Mouse (Mus musculus) limb, embryonic 15.5 days (tissue): ENCODE results near the gene H2al2a. TPM values are rescaled to one million over a fixed set of nuclear protein-coding genes. Genes with fewer than 3 reads are reported as not detected.
A peak's percentile ranks its signal among the peaks of the same experiment; 100 is the strongest.

Source experiments
- ATAC-seq: fragments of 200-750 bp; cut with Nextera tagmentation; 2 replicates; pipeline ENCODE4 v1.8.0; 2017; ENCODE audit warnings: low read depth, moderate TSS enrichment; ENCODE audit not compliant: insufficient number of reproducible peaks, low FRiP score, low TSS enrichment
- H3K27ac ChIP-seq: fragments of 300-500 bp; sonication (generic); 2 replicates; pipeline ENCODE4 v1.5.1; 2015; ENCODE audit warnings: moderate library complexity, mild to moderate bottlenecking, inconsistent platforms
- H3K27me3 ChIP-seq: fragments of 300-500 bp; sonication (generic); 2 replicates; pipeline ENCODE4 v1.6.1; 2015; ENCODE audit warnings: inconsistent platforms
- H3K36me3 ChIP-seq: fragments of 300-500 bp; sonication (generic); 2 replicates; pipeline ENCODE4 v1.6.1; 2015; ENCODE audit warnings: inconsistent platforms
- H3K4me1 ChIP-seq: fragments of 300-500 bp; sonication (generic); 2 replicates; pipeline ENCODE4 v1.6.1; 2015; ENCODE audit warnings: inconsistent platforms
- H3K4me2 ChIP-seq: fragments of 300-500 bp; sonication (generic); 2 replicates; pipeline ENCODE4 v1.6.1; 2015; ENCODE audit warnings: mild to moderate bottlenecking, inconsistent platforms
- H3K4me3 ChIP-seq: fragments of 300-500 bp; sonication (generic); 2 replicates; pipeline ENCODE4 v1.5.1; 2015; ENCODE audit warnings: mild to moderate bottlenecking, inconsistent platforms
- H3K9ac ChIP-seq: fragments of 300-500 bp; sonication (generic); 2 replicates; pipeline ENCODE4 v1.6.1; 2015; ENCODE audit warnings: inconsistent platforms
- H3K9me3 ChIP-seq: fragments of 300-500 bp; sonication (generic); 2 replicates; pipeline ENCODE4 v1.6.1; 2016; ENCODE audit warnings: inconsistent platforms
- WGBS: fragments of 180-500 bp; shearing (Covaris S2); methylation state at CpG from one replicate; pipeline ENCODE4 v1.1.7; 2015; 5-methylcytosine and 5-hydroxymethylcytosine counted together
- polyA plus RNA-seq: library from polyadenylated mRNA; unstranded; fragments of >200 nt; fragmentation: Nextera tagmentation; extraction: Ambion mirVana; gene quantifications from 2 replicates; pipeline ENCODE4 v1.2.1, GENCODE M21; 2015

The H2al2a gene
- polyA plus RNA-seq, 1 experiment from 2014 or later = not detected

GRCm38 (mm10) chr2:18026116-18026947, 29.6 kb upstream of the H2al2a start:
- no peaks in the 10 kb centered on the region for H3K9me3 ChIP-seq
- ATAC-seq = 0 out of 2 replicates have a peak, but pooled peaks have one; percentile 16
- H3K4me3 ChIP-seq = peak overlapping the region; percentile 65
- 1% methylated on average over 44 of the region's 44 CpGs for WGBS
- no peaks in the 10 kb centered on the region for H3K27me3 ChIP-seq
- peak overlapping the region; percentile 97 for H3K27ac ChIP-seq
- H3K36me3 ChIP-seq = no peaks in the 10 kb centered on the region
- H3K4me2 ChIP-seq = peak overlapping the region; percentile 97
- H3K9ac ChIP-seq = peak overlapping the region; percentile 37
- peaks cover 24% of the 10 kb centered on the region for H3K4me1 ChIP-seq

GRCm38 (mm10) chr2:18025781-18026115, 29.0 kb upstream of the H2al2a start:
- no peak for ATAC-seq
- Histone ChIP-seq H3K4me3 (peak overlapping the region; percentile 65), H3K4me2 (peak overlapping the region; percentile 97), H3K27ac (peak overlapping the region; percentile 97), H3K4me1 (peaks cover 20% of the 10 kb centered on the region), H3K9me3 (no peaks in the 10 kb centered on the region), H3K36me3 (no peaks in the 10 kb centered on the region), H3K27me3 (no peaks in the 10 kb centered on the region), H3K9ac (peak overlapping the region; percentile 33)
- WGBS = 5% methylated on average over 14 of the region's 14 CpGs

GRCm38 (mm10) chr2:18025116-18025515, 28.4 kb upstream of the H2al2a start:
- ATAC-seq = no peak
- 58% methylated on average over 5 of the region's 5 CpGs for WGBS
- H3K27ac ChIP-seq = no peak overlapping the region
- no peaks in the 10 kb centered on the region for H3K9me3 ChIP-seq
- H3K27me3 ChIP-seq = no peaks in the 10 kb centered on the region
- no peaks in the 10 kb centered on the region for H3K36me3 ChIP-seq
- no peak overlapping the region; the same call in 1 of the 2 replicates for H3K4me3 ChIP-seq
- H3K4me2 ChIP-seq = peak overlapping the region; percentile 97; the same call in 1 of the 2 replicates
- H3K9ac ChIP-seq = no peak overlapping the region
- H3K4me1 ChIP-seq = peaks cover 20% of the 10 kb centered on the region

- Histone ChIP-seq H3K36me3 (no peaks in the 10 kb centered on the region), H3K27me3 (no peaks in the 10 kb centered on the region), H3K4me3 (no peak overlapping the region), H3K9me3 (no peaks in the 10 kb centered on the region), H3K4me1 (peaks cover 18% of the 10 kb centered on the region), H3K27ac (no peak overlapping the region), H3K4me2 (no peak overlapping the region), H3K9ac (no peak overlapping the region)
- ATAC-seq = no peak
- WGBS = 64% methylated on average over 1 of the region's 1 CpGs
Measured at GRCm38 (mm10) chr2:18022886-18023285, 26.1 kb upstream of the H2al2a start.

GRCm38 (mm10) chr2:18019122-18019521, 22.4 kb upstream of the H2al2a start:
- Histone ChIP-seq H3K9me3 (no peaks in the 10 kb centered on the region), H3K36me3 (no peaks in the 10 kb centered on the region), H3K4me3 (no peak overlapping the region), H3K9ac (no peak overlapping the region), H3K4me2 (no peak overlapping the region), H3K27me3 (no peaks in the 10 kb centered on the region), H3K27ac (no peak overlapping the region), H3K4me1 (no peaks in the 10 kb centered on the region)
- ATAC-seq = no peak
- 90% methylated on average over 1 of the region's 1 CpGs for WGBS

GRCm38 (mm10) chr2:18017321-18017720, 20.6 kb upstream of the H2al2a start:
- no peak overlapping the region for H3K4me3 ChIP-seq
- no peaks in the 10 kb centered on the region for H3K9me3 ChIP-seq
- no peaks in the 10 kb centered on the region for H3K36me3 ChIP-seq
- ATAC-seq = no peak
- 92% methylated on average over 6 of the region's 6 CpGs for WGBS
- no peaks in the 10 kb centered on the region for H3K27me3 ChIP-seq
- no peak overlapping the region for H3K27ac ChIP-seq
- H3K4me1 ChIP-seq = no peaks in the 10 kb centered on the region
- H3K4me2 ChIP-seq = no peak overlapping the region
- H3K9ac ChIP-seq = no peak overlapping the region

- 71% methylated on average over 1 of the region's 1 CpGs for WGBS
- H3K27ac ChIP-seq = no peak overlapping the region
- H3K36me3 ChIP-seq = no peaks in the 10 kb centered on the region
- no peak overlapping the region for H3K4me2 ChIP-seq
- no peaks in the 10 kb centered on the region for H3K9me3 ChIP-seq
- no peaks in the 10 kb centered on the region for H3K27me3 ChIP-seq
- no peak overlapping the region for H3K4me3 ChIP-seq
- H3K9ac ChIP-seq = no peak overlapping the region
- H3K4me1 ChIP-seq = no peaks in the 10 kb centered on the region
- no peak for ATAC-seq
Measured at GRCm38 (mm10) chr2:18016639-18017038, 19.9 kb upstream of the H2al2a start.

GRCm38 (mm10) chr2:18015581-18015980, 18.8 kb upstream of the H2al2a start:
- Histone ChIP-seq H3K27ac (no peak overlapping the region), H3K4me2 (no peak overlapping the region), H3K4me1 (no peaks in the 10 kb centered on the region), H3K36me3 (no peaks in the 10 kb centered on the region), H3K27me3 (no peaks in the 10 kb centered on the region), H3K4me3 (no peak overlapping the region), H3K9ac (no peak overlapping the region), H3K9me3 (no peaks in the 10 kb centered on the region)
- WGBS = 57% methylated on average over 3 of the region's 3 CpGs
- no peak for ATAC-seq

GRCm38 (mm10) chr2:18012866-18013265, 16.1 kb upstream of the H2al2a start:
- no peak for ATAC-seq
- WGBS = 87% methylated on average over 3 of the region's 3 CpGs
- no peak overlapping the region for H3K27ac ChIP-seq

GRCm38 (mm10) chr2:18011226-18011625, 14.5 kb upstream of the H2al2a start:
- ATAC-seq = no peak
- Histone ChIP-seq H3K4me1 (no peaks in the 10 kb centered on the region), H3K27ac (no peak overlapping the region), H3K4me3 (no peak overlapping the region), H3K36me3 (no peaks in the 10 kb centered on the region), H3K4me2 (no peak overlapping the region), H3K27me3 (no peaks in the 10 kb centered on the region), H3K9ac (no peak overlapping the region), H3K9me3 (no peaks in the 10 kb centered on the region)
- WGBS = 84% methylated on average over 6 of the region's 6 CpGs

More at GRCm38 (mm10) chr2:18012866-18013265, 16.1 kb upstream of the H2al2a start:
- H3K4me3 ChIP-seq = no peak overlapping the region
- no peak overlapping the region for H3K4me2 ChIP-seq
- H3K27me3 ChIP-seq = no peaks in the 10 kb centered on the region
- H3K9ac ChIP-seq = no peak overlapping the region
- H3K9me3 ChIP-seq = no peaks in the 10 kb centered on the region
- no peaks in the 10 kb centered on the region for H3K36me3 ChIP-seq
- H3K4me1 ChIP-seq = no peaks in the 10 kb centered on the region

GRCm38 (mm10) chr2:18005137-18005536, 8.4 kb upstream of the H2al2a start:
- Histone ChIP-seq H3K9me3 (no peaks in the 10 kb centered on the region), H3K4me3 (no peak overlapping the region), H3K36me3 (no peaks in the 10 kb centered on the region), H3K4me1 (peaks cover 14% of the 10 kb centered on the region; the same call in 1 of the 2 replicates), H3K27me3 (no peaks in the 10 kb centered on the region), H3K9ac (no peak overlapping the region), H3K27ac (0 out of 2 replicates have a peak overlapping the region, but pooled peaks have one; percentile 17), H3K4me2 (no peak overlapping the region)
- no peak for ATAC-seq
- 22% methylated on average over 8 of the region's 8 CpGs for WGBS

- H3K27ac ChIP-seq = no peak overlapping the region
- no peak overlapping the region for H3K4me2 ChIP-seq
- peaks cover 14% of the 10 kb centered on the region; the same call in 1 of the 2 replicates for H3K4me1 ChIP-seq
- WGBS = 25% methylated on average over 4 of the region's 4 CpGs
- no peaks in the 10 kb centered on the region for H3K36me3 ChIP-seq
- no peak for ATAC-seq
- no peak overlapping the region for H3K4me3 ChIP-seq
- no peaks in the 10 kb centered on the region for H3K27me3 ChIP-seq
- H3K9me3 ChIP-seq = no peaks in the 10 kb centered on the region
- H3K9ac ChIP-seq = no peak overlapping the region
Measured at GRCm38 (mm10) chr2:18004286-18004685, 7.5 kb upstream of the H2al2a start.
